Mouse (Mus musculus) thymus, adult 18-20 months (tissue): ENCODE measurements around the gene Mdga1.

ENCODE experiments used
- DNase-seq, 2 experiments: peaks; one replicate each; pipeline ENCODE4 v3.0.0; 2022; ENCODE audit warnings: mixed read lengths in 2 of 2

The Mdga1 gene

DNA sequence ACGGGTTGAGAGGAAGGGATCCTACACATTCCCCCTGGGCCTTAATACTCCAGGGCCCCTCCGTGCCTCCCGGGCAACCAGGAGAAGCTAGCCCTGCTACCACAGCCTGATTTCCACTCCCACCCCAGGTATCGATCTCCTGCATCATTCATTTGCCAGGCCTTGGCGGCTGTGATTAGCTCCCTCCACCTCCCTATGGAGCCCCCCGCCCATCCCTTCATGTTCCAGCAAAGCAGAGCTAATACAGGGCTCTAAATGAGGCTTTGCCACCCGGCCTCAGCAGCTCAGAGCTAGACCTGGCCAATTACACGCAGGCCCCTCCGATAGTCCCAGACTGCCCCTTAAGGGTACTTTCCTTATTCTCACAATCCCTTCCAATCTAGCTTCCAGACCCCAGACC, 86.5 kb downstream of the Mdga1 start:
- DNase-seq, result no peak

DNA sequence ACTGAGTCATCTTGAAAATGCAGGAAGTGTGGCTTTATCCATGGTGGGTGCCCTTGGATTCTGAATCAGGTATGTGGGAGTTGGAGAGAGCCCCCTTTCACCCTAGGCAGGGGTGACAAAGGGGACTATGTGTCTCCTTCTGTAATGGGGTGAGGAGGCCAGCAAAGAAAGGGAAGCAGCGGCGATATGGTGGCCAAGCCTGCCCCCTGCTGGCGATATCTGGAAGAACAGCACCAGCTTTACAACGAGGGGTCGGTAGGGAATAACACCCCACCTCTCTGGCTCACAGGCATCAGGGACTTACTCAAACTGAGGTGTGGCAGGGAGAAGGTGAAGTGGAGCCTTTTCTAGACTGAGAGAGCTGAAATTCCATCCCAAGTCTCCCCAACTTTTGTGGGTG, 87.0 kb downstream of the Mdga1 start:
- peak; percentile 14 to 25 for DNase-seq

DNA sequence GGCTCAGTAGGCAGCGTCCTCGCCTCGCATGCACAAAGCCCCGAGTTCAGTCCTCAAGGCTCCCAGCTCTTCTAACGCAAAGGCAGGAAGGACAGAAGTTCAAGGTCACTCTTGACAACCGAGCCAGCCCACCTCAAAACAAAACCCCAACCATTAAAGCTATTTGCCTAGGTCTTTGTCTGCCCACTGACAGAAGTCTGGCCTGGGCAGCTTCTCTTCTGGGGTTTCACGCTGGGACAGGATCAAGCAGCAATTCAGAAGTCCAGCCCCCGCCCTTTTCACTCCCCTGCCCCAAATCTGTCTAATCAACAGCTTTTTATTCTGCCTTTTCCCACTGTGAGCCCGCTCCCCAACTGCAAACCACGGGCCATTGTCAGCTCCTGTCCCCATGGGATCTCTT, 89.6 kb downstream of the Mdga1 start:
- no peak for DNase-seq

DNA sequence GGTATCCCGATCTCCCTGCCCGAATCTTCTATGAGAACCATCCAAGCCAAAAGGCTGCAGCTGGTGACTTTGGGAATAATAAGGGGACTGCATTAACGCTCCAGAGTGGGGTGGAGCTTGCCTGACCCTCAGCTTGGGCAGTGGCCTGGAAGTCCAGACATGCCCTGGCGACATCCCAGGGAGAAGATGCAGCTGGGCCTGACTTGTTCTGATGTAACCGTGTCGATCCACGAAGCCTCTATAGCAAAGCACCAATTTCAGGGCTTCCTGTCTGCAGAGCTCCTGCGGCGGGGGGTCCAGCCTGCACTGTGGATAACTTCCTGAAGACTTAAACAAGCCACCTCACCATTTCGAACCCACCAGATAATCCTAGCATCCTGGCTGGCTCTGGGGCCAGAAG, 90.9 kb downstream of the Mdga1 start:
- no peak for DNase-seq

DNA sequence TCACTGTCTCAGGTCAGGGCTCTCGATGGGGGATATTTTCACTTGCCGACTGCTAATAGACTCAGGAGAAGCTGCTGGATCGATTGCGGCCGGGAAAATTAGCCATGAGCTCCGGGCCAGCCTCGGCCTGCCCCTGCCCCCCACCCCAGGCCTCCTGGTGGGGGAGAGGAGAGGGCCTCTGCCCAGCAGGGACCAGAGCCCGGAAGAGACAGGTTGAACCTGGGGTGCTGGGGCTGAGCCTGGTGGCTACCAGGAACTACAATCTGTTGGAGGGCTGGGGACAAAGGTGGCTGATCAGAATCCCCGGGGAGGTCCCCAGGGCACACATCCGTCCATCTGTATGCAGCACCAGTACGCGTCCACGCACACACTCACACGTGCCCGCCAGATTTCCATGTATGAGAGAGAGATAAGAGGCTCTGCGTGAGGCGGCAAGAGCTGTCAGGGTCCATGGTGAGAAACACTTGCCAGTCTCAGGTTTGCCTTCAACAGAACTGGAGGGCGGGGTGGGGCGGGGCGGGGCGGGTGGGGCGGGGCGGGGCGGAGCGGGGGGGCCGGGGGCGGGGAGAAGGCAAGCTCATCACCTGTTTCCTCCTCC, 95.7 kb downstream of the Mdga1 start:
- DNase-seq, result no peak

DNA sequence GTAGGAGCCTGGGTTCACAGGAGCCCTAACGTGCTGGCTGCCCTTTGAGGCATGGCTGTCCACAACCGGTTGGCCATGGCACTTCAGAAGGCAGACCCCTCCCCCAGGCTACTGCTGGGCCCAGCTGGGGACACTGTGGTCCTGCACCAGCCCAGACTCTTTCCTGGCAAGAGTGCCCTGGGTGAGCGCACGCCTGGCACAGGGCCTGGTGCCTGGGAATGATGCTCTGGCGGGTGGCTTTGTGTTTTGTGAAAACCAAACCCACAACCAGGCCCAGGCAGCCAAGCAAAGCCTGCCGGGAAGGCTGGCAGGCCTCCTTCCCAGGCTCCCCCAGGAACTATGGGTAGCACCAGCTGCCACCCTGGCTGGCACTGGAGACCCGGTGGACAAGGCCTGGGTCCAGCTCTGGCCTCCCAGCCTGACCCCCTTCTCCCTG, 96.3 kb downstream of the Mdga1 start:
- DNase-seq, result no peak

DNA sequence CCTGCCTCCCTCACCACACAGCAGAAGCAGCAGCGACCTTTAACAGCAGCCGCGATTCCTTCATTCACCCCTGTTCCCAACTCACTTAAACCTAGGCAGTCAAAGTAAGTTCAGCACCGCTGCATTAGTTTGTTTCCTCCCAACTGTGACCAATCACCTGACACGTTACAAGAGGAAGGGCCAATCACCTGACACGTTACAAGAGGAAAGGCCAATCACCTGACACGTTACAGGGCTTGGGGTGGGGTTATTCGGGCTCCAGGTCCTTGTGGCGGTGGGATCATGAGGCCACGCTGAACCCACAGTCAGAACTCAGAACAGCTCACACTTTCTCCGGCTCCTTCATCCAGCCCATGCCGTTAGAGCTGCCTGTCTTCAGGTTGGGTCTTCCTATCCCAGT, 99.6 kb downstream of the Mdga1 start:
- DNase-seq, result no peak

DNA sequence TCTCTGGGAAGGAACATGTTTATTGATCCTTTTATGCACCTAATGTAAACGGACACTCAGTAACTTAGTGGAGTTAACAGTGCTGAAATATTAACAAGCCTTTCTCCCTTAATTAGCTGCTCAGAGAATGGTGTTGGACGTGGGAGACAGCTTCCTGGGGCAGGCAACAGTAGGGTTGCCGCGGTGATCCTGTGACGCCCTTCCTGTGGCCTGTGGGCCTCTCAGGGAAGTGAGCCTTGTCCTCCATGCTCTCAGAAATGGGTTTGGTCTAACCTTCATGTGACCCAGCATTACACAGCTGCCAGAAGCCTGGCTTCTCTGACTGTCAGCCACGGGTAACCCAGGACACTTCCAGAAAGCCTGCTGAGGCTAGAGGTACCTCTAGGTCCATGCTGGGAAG, 104.0 kb downstream of the Mdga1 start:
- DNase-seq, result no peak

DNA sequence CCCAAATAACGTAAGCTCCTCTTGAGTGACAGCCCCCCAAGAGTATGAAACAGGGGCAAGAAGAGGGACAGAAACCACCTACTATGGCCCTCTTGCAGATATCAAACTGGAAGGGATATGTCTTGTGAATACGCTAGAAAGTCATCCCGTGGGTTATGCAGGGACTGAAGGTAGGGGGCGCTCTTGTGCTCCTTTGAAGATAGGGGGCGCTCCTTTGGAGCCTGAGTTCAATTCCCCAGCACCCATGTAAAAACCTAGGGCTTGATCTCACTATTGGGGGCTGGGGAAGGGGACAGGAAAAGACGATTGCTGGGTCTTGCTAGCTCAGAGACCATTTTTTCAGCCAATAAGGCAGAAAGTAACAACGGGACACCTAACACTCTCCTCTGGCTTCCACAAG, 105.4 kb downstream of the Mdga1 start:
- DNase-seq, result no peak

DNA sequence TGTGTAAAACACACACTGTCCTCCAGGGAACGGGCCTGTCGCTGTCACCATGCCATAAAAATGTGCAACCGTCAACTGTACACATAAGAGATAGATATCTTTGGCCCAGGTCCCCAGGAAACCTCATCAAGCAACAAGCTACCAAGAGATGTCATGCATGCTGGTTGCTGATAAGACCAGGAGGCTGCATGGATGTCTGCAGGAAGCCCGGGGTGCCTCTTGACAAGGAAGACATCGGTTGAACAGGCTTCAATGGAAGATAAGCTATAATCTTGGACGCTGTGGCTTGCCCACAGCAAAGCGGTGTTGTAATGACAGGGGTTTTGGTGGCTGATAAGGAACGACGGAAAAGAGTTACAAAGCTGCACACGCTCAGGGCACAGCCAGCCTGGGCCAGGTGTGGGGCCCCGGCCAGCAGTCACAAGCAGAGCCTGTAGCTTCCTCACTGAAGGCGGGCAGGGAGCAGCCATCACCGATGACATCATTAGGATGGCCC, 110.1 kb downstream of the Mdga1 start:
- DNase-seq, result no peak

DNA sequence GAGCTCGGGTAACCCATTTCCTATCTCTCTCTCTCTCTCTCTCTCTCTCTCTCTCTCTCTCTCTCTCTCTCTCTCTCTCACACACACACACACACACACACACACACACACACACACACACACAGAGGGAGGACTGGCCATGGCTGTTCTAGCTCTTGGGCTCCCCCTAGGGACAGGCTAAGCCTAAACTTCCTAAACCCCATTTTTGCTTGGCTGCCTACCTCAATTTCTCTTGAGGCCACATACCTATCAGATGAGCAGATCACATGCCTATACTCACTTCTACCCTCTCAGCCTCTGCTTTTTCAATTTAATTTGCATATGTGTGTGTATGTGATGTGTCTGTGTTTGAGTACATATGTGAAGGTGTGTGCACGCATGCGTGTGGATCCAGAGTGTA, 111.1 kb downstream of the Mdga1 start:
- DNase-seq, result no peak

DNA sequence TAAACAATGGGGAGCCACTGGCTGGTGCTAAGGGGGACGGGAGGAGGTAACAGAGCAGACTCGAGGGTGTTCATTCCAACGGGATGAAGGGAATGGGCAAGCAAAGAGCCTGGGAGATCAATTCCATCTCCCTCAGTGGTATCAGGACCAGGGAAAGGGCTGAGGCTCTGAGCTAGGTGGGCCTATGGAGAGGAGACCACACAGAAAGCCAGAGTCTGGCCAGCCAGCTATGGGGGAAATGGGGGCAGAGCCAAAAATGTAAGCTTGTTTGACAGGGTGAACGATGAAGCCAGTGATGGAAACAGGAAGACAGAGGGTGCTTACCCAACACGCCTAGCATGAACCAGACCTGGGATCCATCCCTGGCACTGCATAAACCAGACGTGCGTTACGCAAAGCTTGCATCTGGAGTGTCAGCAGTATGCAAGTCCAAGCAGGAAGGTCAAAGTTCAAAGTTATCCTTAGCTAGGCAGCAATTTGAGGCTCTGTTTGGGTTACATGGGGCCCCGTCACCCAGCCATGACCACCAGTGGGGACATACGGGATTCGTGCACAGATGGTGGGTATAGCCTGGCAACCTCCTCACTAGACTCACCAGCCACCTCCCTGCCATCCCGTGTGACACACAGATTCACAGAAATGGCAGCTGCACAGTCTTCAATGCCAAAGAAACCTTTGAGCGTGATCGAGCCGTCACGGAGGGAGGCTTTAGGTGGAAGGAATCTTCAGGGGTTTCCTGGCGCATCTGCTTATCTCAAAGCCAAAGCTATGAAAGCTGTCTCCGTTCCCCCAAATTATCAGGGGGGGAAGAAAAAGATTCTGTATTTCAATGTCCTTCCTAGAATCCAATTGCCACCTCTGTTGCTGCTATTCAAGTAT, 113.9 kb downstream of the Mdga1 start:
- no peak for DNase-seq

DNA sequence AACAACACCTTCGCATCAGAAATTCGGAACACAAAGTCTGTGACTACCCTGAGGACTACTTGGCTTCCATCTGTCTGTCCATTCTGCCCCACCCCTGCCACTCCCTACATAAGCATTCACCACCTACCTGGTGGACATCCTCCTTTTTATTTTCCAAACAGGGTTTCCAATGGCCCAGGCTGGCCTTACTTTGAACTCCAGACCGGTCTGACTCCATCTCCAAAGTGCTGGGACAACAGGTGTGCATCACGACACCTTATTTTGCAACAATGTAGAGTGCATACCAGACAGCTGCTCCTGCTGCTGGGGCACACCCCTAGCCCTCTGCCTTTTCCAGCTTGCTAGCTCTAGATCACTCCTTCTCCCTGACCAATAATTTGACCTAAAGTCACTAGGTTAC, 115.1 kb downstream of the Mdga1 start:
- DNase-seq, result no peak

DNA sequence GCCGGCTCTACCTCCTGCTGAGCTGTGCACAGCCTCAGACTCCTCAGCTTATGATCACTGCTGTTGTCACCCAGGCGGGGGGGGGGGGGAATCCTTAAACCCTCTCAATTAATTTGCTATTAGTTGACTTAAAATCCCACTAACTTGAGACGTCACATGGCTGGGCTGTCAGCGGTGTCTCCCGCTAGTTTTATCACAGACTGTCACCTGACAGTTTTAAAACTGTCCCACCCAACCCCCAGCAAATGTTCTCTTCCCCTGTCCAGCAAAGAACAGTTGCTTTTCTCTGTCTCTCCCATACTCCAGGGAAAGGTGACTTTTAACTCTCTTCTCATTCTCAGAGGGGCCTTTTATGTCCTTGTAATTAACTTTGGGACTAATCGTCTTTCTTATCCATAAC, 115.5 kb downstream of the Mdga1 start:
- no peak for DNase-seq

DNA sequence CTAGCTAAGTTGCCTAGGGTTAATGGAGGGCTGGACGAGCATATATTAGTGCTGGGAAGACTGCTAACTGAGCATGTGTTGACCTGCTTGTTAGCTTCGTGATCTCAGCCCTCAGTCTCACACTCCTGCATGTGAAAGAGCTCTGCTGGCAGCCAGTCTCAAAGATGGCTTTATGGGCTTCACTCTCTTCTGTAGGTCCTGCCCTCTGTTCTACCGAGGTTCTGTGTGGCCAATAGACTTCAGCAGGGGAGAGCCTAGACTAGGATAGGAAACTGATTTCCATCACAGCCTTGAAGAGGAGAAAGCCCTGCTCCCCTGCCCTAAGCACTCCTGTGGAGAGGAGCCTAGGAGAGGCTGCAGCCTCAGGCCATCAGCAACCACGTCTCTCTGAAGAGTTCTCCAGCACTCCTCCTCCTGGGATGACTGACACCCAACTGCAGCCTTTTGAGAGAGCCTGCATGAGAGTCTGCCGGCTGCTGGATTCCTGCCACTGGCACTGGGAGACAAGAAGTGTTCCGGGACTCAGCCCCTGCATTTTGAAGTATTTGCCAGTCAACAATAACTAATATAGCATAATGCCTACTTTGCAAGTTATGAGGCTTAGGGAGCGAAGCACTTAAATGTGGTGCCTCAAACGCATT, 116.9 kb downstream of the Mdga1 start:
- DNase-seq, result no peak

DNA sequence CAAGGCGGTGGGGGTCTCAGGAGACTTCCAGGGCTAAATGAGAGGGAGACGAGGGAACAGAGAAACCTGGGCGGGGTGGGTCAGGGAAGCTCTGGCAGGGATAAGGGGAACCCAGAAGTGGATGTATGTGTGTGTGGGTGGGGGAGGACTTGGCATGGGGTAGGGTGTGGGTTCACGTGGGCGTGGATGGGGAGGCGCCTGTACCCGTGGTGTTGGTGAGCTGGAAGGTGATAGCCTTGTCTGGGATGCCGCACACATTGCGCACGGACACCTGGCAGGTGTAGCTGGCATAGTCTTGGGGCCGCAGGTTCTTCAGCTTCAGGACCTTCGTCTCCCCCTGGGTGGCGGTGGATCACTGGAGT, 120.5 kb downstream of the Mdga1 start:
- no peak for DNase-seq

DNA sequence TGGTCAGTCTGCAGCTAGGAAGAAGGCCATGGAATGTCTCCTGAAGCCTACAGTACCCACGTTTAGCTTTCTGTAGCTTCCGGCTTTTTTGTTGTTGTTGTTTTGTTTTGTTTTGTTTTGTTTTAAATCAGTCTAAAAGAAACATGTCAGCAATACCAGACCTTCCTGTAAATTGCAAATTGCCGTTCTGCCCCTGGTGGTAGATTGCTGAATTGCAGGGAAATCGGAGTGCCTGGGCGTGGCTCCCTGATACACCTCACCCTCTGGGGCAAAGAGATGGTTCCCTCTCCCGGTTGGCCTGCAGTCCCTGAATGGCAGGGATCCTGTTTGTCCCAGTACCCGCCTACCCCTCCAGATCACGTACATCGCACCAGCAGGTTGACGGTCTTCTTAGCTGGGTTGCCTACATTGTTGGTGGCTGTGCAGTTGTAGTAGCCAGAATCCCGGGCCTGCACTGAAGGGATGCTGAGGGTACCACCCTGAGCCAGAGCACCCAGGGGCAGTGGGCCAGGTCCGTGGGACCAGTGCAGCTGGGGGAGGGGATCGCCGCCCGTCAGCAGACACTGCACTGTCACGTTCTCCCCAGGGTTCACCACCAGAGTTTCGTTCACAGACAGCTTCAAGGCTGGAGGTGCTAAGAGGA, 121.0 kb downstream of the Mdga1 start:
- peak; percentile 25 to 34 for DNase-seq

DNA sequence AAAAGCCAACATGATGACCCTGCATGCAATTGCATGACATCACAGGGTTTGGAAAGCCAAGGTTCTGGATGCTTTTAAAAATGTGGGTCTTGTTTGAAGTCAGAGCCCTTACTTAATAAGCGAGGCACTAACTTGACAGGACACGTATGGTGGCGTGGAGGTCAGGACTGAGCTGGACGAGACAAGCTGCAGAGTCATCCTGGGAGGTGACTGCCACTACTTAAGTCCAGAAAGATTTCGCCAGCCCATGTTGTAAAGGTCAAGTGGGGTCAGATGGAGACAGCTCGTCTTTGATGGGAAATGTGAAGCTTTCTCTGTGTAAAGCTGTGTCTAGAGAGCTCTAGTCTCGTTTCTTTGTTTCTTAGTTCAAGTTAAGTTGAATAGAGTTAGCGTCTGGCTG, 122.6 kb downstream of the Mdga1 start:
- DNase-seq, result no peak

DNA sequence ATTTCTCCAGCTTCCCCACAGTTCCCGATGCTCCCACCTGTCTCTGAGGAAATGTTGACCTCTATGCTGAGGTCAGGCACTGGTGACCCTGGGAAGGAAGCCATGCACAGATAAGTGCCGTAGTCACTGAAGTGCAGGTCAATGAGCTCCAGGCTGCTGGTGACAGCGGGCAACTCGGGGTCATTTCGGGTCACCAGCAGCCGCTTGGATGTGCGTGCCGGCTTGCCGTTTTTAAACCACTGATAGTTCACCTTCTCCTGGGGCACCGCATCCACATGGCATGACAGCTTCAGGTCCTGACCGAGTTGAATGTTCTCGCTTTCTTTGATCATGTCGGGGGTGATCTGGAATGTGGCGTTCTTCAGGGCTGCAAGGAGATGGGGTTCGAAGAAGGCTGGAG, 123.6 kb downstream of the Mdga1 start:
- no peak for DNase-seq

DNA sequence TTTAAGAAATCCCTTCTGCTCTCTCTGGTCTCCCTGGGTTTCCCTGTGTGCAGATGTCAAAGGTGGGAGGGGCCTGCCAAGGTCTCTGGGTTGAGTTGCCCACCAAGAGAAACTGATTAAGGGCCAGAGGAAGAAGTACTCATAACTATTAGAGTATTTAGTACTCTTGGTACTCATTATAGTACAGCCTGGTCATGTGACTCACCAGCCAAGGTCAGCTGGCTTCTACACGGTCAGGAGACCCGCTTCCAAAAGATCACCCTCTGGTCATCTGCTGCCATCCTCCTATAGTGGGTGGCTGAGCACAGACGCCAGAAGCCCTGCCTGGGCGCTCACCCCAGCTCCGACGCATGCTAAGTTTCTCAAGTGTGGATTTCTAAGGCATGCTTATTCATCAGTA, 124.9 kb downstream of the Mdga1 start:
- DNase-seq, result no peak

DNA sequence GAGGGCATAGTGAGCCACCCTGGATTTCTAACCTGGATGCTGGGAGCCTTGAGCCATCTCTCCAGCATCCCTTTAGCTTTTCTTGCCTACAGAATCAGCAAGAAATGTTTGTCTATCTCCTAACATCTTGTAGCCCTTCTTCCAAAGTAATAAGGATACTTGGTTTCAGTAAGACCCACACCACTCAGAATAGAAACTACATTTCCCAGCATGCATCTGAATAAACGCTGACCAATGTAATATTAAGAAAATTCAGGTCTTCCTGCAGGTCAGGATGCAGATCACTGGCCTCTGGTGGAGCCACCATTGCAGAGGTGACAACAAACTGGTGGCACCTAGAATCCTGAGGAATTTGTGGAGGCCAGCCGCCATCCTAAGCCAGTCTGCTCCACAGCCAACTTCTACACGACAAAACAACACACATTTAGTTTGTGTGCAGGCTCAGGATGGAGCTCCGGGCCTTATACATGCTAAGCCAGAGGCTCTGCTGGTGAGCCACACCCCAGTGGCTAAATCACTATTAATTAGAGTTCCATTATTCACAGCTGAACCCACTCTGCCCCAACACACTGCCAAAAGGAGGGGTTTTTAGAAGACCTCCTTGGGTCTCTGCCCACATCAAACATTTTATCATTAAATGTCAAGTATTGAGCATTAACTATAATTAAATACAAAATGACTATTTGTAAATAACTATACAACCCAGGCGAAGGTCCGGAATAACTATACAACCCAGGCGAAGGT, 126.3 kb downstream of the Mdga1 start:
- DNase-seq, result no peak

DNA sequence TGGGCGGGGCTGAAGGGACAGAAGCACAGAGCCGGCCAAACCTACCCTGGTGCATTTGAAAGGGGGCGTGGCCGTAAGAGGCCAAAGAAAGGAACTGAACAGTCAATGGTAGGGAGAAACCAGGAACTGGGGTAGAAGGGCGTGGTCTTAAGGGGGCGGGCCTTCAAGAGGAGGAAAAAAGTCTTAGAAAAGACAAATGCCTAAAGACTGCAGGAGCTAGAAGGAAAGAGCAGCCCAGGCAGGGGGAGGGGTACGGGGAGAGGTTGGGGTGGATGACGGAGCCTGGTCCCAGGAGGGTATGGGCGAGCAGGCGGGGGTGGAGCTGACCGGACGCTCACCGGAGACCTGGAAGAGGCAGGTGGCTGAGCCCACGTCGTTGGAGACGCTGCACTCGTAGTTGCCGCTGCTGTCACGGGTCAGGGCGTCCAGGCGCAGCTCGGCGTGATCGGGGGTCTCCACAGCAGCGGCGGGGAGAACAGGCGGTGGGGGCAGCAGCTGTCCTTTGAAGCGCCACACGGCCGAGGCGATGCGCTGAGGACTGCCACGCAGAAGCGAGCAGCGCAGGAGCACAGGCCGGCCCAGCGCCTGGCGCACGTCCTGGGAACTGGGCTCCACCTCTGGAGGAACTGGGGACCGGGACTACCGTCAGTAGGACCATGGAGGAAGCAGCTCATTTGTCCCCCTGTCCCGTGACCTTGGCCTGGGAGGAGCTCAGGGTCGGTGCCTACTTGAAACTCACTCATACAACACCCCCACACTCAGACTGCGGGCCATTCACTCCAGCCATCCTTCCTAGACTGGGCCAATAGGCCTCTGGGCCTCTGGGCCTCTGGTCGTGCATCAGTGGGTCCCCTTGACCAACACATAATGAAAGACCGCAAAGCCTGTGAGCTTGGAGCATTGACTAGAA, 127.9 kb downstream of the Mdga1 start:
- DNase-seq, result peak; percentile 24 to 56
